Mouse (Mus musculus): ENCODE measurements around the gene Manbal.
"Not testable (repeated sequence)": the region's sequence is repeated elsewhere in the genome, so short reads cannot be mapped to it uniquely, and the experiment has no call there.

The Manbal gene

GRCm38 (mm10) chr2:157371696-157372095 is 4.3 kb downstream of the Manbal start:
- DNase-seq = peak; percentile 96

DNA sequence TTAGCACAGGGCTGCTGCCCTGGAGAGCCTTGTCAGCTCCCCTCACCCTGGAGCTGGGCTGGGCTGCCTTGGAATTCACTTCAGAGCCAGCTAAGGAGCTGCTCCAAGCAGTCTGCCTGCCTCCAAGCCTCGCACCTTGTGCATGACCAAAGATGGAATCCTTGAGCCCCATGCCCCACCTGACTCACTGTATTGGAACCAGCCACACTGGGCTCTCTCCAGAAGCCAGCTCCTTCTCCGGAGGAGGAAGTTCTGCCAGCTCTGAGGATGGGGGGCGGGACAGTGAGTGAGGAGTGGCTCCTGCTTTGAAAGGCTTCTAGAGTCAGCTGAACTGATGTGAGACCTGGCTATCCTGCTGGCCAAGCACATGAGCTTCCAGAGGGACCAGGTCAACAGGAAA is 6.3 kb downstream of the Manbal start:
- no peak for DNase-seq

DNA sequence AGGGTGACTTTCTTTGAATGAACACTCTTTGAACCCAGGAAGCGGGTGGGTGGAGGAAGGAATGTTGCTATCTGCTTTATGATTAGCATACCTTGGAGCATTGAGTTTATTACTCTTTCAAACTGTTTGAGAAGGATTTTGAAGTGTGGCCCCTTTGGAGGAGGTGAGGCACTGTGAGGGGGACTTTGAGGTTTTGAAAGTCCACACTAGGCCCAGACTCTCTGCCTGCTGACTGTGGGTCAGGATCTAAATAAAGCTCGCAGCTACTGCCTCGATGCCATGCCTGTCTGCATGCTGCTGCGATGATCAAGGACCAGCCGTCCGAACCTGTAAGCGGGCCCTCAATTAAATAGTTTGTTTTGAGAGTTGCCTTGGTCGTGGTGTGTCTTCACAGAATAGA is 7.7 kb downstream of the Manbal start:
- DNase-seq = no peak

DNA sequence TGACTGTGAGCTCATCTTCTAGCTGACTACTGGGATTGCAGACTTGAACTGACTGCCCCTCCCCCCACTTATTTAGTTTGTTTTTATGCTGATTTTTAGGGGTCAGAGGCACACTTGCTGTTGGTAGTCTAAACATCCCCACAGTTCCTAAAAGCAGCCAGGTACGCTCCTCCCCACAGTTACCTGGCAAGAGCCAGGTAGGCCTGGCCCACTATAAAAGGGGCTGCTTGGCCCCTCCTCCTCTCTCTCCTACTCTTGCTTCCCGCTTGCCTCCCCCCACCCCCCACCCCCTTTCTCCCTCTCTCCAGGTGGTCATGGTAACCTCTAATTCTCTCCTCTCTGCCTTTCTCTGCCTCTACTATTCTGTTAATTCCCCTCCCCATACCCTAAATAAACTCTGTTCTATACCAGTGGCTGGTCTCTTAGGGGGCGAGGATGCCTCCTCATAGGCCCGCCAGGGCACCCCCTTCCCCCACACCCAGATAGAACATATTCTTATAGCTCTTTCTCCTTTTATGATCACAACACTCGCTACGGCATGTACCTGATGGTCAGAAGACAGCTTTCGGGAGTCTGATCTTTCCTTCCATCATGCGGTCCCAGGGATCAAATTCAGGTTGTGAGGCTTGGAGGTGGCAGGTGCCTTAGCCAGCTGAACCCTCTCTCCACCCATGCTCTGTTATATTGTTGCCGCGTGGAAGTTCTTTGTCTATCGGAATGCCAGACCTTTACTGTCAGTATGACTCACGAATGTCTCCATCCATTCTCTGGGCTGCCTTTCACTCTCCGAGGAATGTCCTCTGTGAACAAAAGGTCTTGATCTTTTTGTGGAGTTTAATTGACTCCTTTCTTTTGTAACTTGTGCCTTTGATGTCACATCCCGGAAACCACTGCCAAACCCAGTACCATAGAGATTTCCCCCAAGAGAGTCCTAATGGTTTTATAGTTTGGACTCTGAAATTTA is 8.7 kb downstream of the Manbal start:
- no peak for DNase-seq

DNA sequence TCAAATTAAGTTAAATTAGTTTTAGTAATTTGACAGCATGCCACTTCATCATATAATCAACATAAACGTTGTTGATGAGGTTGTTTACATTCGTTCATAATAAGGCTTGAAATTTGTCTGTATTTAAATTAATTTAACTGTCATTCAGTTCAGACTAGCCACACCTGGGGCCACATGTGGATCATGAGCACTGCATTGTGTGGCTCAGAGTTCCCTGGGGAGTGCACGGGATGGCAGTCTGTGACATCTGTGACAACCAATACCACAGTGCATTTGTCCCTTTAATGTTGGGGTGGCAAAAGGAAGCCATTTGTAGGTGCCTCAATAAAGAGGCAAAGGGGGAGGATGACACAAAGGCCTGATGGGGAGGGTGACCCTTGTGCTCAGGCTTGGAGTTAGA is 9.6 kb downstream of the Manbal start:
- no peak for DNase-seq

DNA sequence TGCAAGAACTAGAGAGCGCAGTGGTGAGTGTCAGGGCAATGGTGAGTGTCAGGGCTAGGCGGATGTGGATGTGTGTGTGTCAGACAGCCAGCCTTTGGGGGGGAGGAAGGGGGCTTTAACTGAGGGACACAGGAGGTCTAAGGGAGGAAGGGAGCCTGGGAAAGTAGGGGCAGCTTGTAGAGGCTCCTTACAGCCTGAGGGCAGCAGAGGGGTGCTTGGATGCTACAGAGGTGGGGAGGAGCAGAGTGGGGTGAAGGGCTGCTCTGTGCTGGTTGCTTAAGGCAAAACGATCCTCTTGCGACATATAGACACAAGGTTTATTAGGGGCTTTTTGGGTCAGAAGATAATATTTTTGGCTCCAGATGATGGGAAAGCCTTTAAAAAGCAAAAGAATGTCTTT is 17.4 kb downstream of the Manbal start:
- no peak for DNase-seq

GRCm38 (mm10) chr2:157388901-157389590 is 21.7 kb downstream of the Manbal start:
- DNase-seq = not testable (repeated sequence)

- DNase-seq = peak; percentile 84
Measured at GRCm38 (mm10) chr2:157389591-157389921, 22.2 kb downstream of the Manbal start.

DNA sequence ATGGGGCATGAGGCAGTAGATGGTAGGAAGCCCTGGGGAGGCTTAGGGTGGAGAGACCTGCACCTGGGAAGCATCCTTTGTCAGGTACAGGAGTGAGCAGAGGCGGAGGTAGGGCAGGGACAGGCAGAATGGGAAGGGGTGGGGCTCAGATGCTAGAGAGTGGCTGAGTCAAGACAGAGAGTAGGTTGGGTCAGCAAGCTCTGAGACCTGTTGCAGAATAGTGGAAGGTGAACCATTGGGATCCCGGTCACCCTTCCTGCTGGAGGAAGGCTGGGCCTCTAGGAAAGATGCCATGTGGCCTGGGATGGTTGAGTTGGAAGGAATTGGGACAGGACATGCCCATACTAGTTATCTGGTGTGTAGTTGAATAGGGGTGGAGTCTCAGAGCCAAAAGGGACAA is 24.9 kb downstream of the Manbal start:
- DNase-seq = no peak

- DNase-seq = no peak
Measured at GRCm38 (mm10) chr2:157393549-157393948, 26.2 kb downstream of the Manbal start.

- DNase-seq = no peak
Measured at GRCm38 (mm10) chr2:157394868-157395267, 27.5 kb downstream of the Manbal start.

- peak; percentile 90 for DNase-seq
Measured at GRCm38 (mm10) chr2:157395371-157395770, 28.0 kb downstream of the Manbal start.

GRCm38 (mm10) chr2:157395960-157396359 is 28.6 kb downstream of the Manbal start:
- peak; percentile 93 for DNase-seq

- peak; percentile 89 for DNase-seq
Measured at GRCm38 (mm10) chr2:157397376-157397775, 30.0 kb downstream of the Manbal start.

GRCm38 (mm10) chr2:157398539-157398938 is 31.1 kb downstream of the Manbal start:
- no peak for DNase-seq

- DNase-seq = no peak
Measured at GRCm38 (mm10) chr2:157399797-157400196, 32.4 kb downstream of the Manbal start.

- no peak for DNase-seq
Measured at GRCm38 (mm10) chr2:157400491-157400890, 33.1 kb downstream of the Manbal start.

DNA sequence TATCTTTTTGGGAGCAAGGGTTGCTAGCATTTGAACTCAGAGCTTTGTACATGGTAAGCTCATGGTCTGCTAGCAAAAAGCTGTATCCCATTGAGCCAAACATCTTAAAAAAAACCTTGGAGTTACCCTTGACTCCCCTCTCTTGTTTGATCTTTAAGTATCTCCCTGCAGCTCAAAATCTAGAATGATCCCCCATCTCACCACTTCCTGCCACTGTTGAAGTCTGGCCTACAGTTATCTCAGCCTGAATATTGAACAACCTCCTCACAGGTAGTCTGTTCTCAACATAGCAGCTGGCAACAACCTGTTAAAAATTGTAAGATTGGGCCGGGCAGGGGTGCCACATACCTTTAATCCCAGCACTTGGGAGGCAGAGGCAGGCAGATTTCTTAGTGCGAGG is 33.9 kb downstream of the Manbal start:
- DNase-seq = no peak

GRCm38 (mm10) chr2:157407596-157407995 is 40.2 kb downstream of the Manbal start:
- peak; percentile 99 for DNase-seq

DNA sequence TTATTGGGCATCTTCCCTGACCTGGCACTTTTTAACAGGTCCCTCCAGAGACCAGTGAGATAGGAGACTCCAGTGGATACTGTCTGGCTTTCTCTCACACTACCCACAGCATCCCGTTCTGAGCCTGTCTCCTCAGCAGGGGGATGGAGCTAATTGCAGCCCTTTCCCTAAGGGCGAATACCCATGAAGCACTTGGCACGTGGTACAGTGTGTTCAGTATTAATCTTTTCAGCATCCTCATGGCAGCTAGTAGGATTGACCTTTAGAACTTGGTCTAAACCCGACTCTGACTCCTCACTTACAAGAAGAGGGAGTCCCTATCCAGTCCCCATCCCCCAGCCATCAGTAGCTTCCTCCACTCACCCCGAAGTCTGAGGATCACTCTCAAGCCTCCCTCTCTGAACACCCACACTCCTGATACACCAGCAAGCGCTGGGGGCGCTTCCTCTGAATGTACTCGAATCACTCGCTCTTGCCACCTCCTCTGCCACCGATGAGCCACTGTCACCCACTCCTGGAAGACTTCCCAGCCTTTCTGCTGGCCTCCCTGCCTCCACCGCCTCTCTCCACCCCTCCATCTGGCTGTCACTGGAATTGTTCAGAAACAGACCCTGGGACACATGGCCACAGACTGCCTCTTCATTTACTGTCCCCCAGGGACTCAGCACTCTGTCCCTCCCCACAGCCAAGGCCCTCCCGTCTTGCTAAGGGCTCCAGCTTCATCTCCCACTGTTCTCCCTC is 42.6 kb downstream of the Manbal start:
- DNase-seq = peak; percentile 93

- DNase-seq = peak; percentile 95
Measured at GRCm38 (mm10) chr2:157411151-157411693, 43.8 kb downstream of the Manbal start.

DNA sequence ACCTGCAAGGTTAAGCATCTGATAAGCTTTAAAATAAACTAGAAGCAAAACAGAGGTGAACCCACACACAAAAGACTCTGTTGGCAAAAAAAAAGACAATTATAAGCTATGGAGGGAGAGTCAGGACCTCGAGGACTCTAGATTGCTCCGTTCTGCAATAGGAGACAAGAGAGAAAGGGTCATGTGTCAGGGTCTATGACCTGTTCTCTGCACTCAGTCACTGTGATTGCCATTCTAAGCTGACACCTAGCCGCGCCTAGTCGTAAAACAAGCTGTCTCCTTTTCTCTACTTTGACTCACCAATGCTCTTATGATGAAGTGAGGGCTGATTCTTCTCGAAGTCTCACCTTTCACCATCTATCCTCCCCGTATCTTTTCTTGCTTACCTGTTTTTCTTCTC is 45.1 kb downstream of the Manbal start:
- DNase-seq = no peak

- peak; percentile 87 for DNase-seq
Measured at GRCm38 (mm10) chr2:157417229-157417628, 49.8 kb downstream of the Manbal start.

Data from heart, adult 11 months (tissue).